In genomic region chr13:10636859-10637258, GRCm38 (mm10) we compare ENCODE assay signal across 9 mouse cellular contexts.
A peak's percentile ranks its signal among the peaks of the same experiment; 100 is the strongest.
DNase-seq lines count a peak whose midpoint lies in the region; ATAC-seq lines count a peak whose summit lies in the region.
"Had no signal": no experiment of that assay in that cellular context is flagged by ENCODE, and none has a peak within 500 bp of the region (broad histone marks: within the 10 kb centered on the region; RNA-seq: fewer than 3 reads in every experiment).

No protein-coding gene starts in this region.

- no peak overlapping the region for H3K4me2 ChIP-seq in midbrain, embryonic 16.5 days (ENCODE audit: low read length)
- H3K4me2 ChIP-seq: liver, embryonic 13.5 days had no signal

- no peaks in the 10 kb centered on the region for H3K36me3 ChIP-seq in midbrain, embryonic 16.5 days (ENCODE audit: control insufficient read depth, insufficient read depth, low read length)
- H3K36me3 ChIP-seq: liver, embryonic 13.5 days had no signal

- H3K27ac ChIP-seq in midbrain, embryonic 16.5 days (ENCODE audit: low read length), result no peak overlapping the region
- H3K27ac ChIP-seq: liver, embryonic 13.5 days had no signal

- H3K4me1 ChIP-seq in midbrain, embryonic 16.5 days (ENCODE audit: control insufficient read depth, insufficient read depth, low read length), result no peaks in the 10 kb centered on the region
- H3K4me1 ChIP-seq: liver, embryonic 13.5 days had no signal

- DNase-seq in adrenal gland, adult 2 months, result peak; percentile 40
- DNase-seq in adrenal gland, postnatal 25 days, result no peak
- DNase-seq in left cerebral cortex, adult 11 months (ENCODE audit: low spot score), result peak; percentile 30
- DNase-seq in left cerebral cortex, postnatal 4 days, result no peak
- DNase-seq in heart, postnatal 4 days, result peak; percentile 4
- DNase-seq in kidney, adult 11 months, result no peak
- DNase-seq: liver, embryonic 13.5 days had no signal

- peak; percentile 80 for ATAC-seq in midbrain, embryonic 16.5 days
- ATAC-seq in monocyte, adult 5-6 weeks (replicated peaks; ENCODE audit: insufficient number of reproducible peaks, low FRiP score, low TSS enrichment, poor library complexity, severe bottlenecking), result no peak

- H3K9ac ChIP-seq in midbrain, embryonic 16.5 days (ENCODE audit: low read depth, low read length), result no peak overlapping the region
- H3K9ac ChIP-seq: liver, embryonic 13.5 days had no signal

- 56% methylated on average over 4 of the region's 4 CpGs for WGBS in midbrain, embryonic 16.5 days

- H3K27me3 ChIP-seq in midbrain, embryonic 16.5 days (ENCODE audit: control insufficient read depth, insufficient read depth, low read depth, low read length), result no peaks in the 10 kb centered on the region
- H3K27me3 ChIP-seq: liver, embryonic 13.5 days had no signal

- intact Hi-C loops in left cerebral cortex, postnatal 4 days (cut with DNase I), result no loop called here

- H3K9me3 ChIP-seq in midbrain, embryonic 16.5 days (replicated peaks; ENCODE audit: control insufficient read depth, low read length, poor library complexity, severe bottlenecking), result no peaks in the 10 kb centered on the region
- H3K9me3 ChIP-seq: liver, embryonic 13.5 days had no signal

- H3K4me3 ChIP-seq in midbrain, embryonic 16.5 days (ENCODE audit: low read depth, low read length), result no peak overlapping the region
- H3K4me3 ChIP-seq: liver, embryonic 13.5 days had no signal

Comparison
In these comparisons a context has a peak if more than half of its experiments do, and no peak if none do; other contexts are left out.
1. DNase-seq: peak in adrenal gland, adult 2 months (single experiment), left cerebral cortex, adult 11 months (single experiment) and heart, postnatal 4 days (single experiment); none in adrenal gland, postnatal 25 days (single experiment), left cerebral cortex, postnatal 4 days (single experiment) and kidney, adult 11 months (single experiment).